Mouse (Mus musculus): ENCODE data around the gene Nol10. TPM values are rescaled to one million over a fixed set of nuclear protein-coding genes. Genes with fewer than 3 reads are reported as not detected.

The Nol10 gene
- polyA plus RNA-seq, 1 experiment, result 8.7 TPM

DNA sequence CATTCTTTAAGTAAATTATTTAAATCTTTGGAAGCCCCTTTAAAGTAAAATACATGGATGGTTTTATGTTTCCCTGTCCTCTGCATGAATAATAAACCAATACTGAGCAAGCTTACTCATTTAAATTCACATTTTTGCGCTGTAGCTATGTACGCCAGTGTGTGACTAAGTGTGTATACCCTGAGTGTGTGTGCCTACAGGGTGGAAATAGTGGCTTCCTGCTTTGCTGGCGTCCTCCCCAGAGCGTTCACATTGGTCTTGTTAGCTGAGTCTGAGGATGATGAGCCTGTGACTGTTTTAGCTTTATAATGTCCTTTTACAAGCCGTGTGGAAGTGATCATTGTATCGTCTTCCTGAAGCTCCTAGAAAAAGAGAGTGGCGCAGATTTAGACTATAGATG, 60.1 kb downstream of the Nol10 start:
- DNase-seq (ENCODE audit: low spot score), result no peak

DNA sequence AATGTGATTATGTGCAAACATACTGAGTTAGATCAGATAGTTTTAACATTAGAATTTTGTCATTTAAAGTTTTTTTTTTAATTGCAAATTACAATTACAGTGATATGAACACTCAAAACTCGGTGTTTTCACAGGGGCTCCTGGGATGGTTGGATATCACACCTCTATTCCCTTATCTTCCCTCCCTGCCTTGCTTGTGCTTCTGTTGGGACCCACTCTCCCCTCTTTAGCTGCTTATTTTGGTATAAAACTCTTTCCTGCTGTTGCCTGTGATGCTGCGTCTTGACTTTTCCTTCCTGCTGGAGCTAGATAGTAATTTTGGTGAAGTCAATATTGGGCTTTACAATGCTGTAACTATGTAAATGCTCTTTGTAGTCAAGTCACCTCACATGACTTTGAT, 63.0 kb downstream of the Nol10 start:
- no peak for DNase-seq (ENCODE audit: low spot score)

DNA sequence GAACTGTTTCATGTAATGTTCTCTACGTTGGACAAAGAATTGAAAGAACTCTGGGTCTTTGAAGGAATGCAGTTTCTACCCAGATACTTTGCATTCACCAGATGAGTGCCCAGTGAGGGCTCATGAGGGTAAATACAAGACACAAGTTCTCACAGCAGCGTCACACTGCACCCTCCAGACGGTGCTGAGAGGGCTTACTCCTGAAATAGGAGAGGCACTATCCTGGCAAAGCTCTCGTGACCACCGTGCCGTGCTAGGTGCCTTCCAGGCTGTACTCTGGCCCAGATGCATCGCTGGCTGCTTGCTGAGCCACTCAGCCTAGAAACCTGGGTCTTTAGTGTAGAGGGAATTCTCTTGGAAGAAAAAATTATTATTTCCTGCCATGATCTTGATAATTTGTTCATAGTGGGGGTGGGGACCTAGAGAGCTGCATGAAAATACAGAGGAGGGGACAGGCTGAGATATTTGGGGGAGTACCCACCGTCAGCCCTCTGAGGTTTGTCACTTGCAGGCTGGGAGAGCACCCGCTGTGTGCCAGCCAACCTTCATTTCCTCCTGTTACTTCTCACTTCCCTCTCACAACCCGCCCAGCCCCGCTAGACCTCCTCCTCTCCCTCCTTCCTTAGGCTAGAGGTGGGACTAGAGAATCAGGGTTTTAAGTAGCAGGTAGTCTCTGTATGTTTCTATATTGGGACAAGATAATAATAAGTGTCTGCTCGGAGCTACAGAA, 63.7 kb downstream of the Nol10 start:
- no peak for DNase-seq (ENCODE audit: low spot score)

DNA sequence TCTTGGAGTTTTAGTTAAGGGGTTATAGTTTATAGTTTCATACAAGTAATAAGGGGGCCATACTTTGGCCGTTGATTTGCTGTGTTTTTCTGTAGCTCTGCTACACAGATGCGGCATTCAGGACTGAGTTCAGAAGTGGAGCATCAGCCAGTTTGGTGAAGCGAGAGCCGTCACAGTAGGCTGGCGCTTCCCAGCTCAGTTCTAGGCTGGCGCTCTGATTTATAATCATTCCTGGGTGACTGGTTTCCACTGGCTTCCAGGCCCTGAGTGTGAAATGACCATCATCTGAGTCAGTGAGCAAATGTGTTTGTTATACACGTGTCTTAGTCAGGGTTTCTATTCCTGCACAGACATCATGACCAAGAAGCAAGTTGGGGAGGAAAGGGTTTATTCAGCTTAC, 66.5 kb downstream of the Nol10 start:
- DNase-seq (ENCODE audit: low spot score), result no peak

DNA sequence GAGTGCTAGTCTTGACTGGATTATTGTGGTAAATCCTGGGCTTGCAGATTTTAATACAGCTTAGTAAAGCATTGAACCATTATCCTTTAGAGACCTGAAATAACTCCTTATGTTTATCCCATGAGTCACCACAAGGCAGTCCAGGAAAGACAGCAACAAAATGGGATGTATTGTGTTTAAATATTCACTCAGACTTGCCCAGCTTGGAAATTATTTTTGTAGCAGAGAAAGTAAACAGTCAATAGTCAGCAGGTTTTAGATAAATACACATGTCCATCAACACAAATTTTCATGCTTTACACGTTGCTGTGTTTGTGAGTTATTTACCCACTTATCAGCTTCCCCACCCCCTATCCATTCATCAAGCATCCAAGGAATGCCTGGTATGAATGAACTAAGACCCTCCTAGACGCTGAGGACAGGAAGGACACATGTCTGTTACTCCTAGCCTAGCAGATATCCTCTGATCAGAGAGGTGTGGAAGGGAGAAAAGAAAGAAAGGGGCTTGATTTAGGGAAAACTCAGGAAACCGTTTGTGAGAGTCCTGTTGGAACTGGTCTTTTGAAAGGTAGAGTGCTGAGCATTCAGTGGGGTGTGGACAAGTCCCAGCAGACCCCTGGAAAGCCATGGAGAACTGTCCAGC, 72.0 kb downstream of the Nol10 start:
- no peak for DNase-seq (ENCODE audit: low spot score)

DNA sequence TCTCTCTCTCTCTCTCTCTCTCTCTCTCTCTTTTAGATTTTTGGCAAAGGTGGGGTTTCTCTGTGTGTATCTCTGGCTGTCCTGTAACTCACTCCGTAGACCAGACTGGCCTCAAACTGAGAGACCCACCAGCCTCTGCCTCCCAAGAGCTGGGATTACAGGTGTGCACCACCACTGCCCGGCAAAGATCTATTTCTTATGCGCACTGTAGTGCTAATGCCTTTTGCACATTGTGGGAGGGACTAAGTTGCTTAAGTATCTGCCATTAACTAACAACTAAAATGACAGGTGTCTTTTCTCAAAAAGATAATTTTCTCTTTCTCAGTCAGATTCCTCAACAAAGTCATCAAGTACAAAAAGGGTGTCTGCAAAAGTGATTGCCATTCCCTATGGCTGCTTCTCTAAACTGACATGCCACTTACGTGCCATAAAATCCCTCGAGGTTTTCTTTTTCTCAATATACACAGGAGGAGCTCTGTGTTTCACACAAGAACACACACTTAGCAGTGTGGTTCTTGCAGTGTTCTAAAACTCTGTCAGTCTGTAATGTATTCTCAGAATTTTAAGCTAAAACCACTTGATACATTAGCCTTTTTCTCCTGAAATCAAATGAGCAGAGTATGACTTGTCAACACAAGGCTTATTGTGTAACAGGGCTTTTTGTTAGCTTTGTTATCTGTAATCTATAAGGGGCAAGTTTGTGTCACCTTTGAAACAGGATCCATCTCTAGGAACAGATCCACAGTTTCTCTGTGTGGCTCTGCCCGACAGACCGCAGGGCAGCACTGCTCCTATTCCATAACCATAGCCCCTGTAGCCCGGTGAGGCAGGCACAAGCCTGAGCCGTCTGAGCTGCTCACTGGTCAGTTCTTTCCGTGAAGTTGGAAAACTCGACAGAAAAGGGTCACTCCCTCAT, 77.3 kb downstream of the Nol10 start:
- DNase-seq (ENCODE audit: low spot score), result no peak

DNA sequence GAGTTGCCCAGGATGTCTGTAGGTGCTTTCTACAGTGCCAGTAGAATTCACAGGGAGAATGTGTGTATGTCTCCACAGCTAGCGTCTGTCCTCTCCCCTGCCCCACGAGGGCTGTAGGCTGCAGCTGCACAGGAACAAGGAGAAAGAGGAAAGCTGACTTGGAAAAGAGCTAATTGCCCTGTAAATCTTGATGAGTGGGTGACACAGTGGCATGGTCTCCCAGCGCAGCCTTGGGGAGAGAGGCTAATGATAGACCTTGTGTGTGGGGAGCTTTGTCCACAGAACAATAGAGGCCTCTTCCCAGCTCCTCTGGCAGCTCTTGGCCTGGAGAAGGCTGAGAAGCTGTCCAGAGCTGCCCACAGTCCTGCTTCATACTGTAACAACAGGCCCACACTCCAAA, 78.5 kb downstream of the Nol10 start:
- DNase-seq (ENCODE audit: low spot score), result no peak

DNA sequence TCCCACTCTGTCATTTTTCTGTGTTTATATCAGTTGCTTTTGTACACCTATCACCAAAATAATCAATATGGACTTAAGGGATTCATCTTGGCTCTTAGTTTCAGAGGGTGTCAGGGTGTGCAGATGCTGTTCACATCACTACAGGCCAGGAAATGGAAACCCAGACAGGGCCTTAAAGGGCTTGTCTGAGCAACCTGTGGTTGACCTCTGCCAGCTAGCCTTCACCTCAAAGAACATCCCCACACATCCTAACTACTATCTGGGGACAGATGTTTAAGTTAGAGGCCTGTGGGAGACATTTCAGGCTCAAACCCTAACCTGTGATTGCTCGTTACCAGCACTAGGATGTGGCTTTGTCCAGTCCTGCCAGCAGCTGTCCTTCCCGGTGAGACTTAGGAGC, 82.3 kb downstream of the Nol10 start:
- DNase-seq (ENCODE audit: low spot score), result no peak

DNA sequence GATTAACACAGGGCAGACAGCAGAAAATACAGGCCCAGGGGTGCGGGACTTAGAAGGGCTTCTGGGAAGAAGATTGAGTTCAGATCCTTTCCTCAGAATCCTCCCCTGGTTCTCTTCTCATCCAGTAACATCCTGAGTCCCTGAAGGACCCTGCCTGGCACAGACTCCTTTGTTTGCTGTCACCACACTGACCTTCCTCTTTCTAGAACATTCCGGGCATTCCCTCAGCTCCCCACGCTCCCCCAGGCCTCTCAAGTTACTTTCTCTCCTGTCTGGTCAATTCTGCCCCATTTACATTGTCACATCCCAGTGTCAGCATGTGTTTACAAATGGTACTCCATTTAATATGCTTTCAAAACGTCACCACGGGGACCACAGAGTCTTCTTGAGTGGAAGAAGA, 82.9 kb downstream of the Nol10 start:
- DNase-seq (ENCODE audit: low spot score), result no peak

DNA sequence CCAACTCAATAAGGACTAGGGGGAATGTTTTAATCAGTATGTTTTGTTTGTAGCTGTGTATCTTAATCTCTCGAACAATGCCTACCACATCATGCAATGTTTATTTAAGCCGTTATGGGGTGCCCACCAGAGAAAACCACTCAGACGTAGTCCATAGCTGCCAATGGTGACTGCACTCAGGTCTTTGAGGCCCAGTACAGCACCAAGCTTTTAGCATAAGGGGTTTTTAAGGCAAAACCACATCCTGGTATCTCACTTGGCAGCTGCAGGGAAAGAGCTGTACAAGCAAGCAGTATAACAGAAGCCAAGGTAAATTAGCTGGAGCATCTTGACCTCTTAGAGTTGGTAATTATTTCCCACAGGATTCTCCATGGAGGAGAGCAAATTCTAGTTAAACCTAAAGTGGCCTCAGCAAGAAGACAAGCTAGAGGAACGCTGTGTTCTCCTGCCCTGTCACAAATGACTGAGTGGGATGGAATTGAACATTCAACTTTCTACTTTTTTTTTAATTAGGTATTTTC, 83.6 kb downstream of the Nol10 start:
- DNase-seq (ENCODE audit: low spot score), result no peak

DNA sequence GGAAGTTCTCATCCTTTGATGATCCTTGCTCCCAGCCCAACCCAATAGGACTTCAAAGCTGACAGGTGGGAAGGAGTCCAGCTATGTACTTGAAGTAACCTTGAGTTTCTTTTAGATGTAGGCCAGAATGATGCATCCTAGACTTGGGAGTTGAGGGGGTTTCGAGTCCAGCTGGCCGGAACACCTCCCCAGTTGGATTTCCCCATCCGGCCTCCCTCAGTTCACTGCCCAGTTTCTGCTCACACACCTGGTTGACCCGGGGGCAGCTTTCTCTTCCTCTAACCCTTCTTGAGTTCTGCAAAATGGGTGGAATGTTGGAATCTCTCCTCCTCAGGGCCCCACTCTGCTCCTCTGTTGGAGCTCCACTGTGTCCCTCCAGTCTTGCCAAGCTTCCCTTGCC, 85.5 kb downstream of the Nol10 start:
- DNase-seq (ENCODE audit: low spot score), result no peak

DNA sequence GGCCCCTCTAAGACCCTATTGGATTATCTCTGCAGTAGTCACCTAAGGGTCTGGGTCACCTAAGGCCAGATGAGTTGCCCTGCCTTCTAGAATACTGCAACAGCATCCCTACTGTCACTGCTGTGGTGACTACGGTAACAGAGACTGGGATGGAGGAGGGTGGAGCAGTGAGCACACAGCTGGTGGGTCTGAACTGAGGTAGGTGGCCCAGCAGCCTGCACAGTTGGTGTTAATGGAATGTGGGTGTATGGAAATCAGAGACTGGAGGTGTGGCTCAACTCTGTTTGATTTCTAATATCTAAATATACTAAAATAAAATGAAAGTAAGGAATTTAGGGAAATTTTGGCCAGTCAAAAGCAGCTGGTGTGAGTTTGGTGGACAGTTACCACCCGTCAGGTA, 88.2 kb downstream of the Nol10 start:
- no peak for DNase-seq (ENCODE audit: low spot score)

DNA sequence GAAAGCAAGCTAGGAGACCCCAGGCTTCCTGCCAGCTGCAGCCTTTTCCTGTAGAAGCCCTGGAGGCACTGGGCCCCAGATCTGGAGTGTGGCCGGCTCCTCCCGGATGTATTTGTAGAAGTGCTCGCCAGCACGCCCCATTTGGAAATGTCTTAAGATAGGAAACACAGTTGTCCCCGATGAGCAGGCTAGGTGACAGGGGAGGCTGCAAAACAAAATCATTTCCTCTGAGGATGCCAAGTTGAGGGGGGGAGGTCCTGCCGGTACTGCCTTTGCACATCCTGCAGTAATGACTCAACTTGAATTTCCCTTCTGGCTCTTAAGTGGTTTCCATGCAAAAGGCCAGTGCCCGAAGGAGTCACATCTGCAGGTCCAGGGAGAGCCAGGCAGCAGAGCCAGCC, 92.0 kb downstream of the Nol10 start:
- DNase-seq (ENCODE audit: low spot score), result no peak

DNA sequence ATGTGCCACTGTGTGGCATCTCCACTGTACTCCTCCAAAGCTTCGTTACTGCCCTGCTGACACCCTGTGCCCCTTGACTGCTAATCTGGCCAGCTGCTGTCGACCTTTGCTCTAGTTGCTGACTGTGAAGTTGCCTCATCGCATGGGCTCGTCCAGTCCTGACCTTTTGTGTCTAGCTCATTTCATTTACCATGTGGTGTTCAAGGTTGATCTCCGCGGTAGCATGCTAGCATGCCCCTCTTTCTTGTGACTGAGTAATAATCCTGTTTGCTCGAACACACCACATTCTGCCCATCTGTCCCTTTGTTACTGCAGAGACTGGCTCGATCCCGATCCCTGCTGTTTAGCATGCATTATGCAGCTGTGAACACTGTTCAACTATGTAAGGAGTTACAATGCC, 93.2 kb downstream of the Nol10 start:
- no peak for DNase-seq (ENCODE audit: low spot score)

DNA sequence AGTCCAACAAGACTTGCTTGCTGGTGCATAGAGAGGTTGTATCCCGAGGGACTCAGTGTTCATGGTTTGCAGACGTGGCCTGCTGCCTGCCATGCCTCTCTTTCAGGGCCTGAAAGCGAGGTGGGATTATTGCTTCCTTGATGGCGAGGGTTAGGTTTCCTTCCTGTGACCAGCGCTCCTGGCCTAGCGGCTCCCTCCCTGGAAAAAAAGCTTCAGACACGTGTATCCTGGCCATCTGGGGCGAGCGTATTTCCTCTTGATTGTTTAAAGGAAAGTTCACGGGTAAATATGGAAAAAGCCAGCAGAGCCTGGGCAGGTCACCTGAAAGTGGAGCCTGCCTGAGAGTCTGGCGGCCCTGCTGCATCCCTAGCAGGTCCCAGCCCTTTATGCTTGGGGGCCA, 96.1 kb downstream of the Nol10 start:
- DNase-seq (ENCODE audit: low spot score), result no peak

DNA sequence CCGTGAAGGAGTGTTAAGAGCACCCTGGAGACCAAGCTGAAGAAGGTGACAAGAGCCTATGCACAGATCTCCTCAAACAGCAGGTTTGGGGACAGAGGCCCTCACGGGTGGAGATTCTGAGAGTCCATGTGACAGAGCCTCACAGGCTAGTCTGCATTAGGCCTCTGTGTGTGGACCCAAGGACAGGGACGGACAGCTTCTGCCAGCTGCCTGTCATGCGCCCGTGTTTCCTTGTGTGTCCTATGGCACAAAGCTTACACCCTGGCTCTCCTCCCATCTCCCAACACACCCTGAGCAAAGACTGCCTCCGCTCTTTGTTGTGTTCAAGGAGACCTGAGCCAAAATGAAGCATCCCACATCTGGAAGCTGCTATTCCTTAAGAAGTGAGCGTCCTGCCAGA, 97.0 kb downstream of the Nol10 start:
- no peak for DNase-seq (ENCODE audit: low spot score)

DNA sequence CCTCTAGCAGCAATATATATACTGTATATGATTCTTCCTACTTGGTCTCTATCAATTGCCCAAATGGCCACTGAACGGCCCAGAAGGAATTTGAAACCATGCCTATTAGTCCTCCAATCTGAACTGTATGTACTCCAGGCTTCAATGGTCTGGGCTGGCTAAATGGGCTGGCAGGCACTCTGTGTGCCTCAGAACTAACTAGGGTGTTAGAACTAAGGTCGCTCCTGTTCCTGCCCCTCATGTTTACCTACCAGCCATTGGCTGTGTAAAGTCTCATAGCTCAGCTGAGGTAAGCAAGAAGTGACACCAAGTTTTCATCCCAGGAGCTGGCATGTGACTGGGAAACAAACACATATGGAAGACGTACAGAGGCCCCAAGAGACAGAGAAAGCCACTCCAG, 100.5 kb downstream of the Nol10 start:
- DNase-seq (ENCODE audit: low spot score), result no peak

DNA sequence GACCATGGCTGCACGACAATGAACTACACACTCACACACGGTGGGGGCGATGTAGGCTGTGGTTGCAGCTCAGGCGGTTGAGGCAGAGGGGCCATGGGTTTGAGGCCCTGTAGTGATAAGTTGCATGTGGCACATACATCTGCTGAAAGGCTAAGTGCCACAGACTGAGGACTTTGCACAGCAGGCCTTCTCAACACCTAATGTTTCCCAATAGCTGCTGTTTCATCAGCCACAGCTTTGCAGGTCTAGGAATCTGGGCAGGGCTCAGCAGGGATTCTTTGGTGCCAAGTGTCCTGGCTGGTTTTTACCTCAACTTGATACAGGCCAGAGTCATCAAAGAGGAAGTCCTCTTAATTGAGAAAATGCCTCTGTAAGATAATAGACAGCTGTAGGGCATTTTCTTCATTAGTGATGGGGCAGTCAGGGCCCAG, 101.4 kb downstream of the Nol10 start:
- DNase-seq (ENCODE audit: low spot score), result no peak

DNA sequence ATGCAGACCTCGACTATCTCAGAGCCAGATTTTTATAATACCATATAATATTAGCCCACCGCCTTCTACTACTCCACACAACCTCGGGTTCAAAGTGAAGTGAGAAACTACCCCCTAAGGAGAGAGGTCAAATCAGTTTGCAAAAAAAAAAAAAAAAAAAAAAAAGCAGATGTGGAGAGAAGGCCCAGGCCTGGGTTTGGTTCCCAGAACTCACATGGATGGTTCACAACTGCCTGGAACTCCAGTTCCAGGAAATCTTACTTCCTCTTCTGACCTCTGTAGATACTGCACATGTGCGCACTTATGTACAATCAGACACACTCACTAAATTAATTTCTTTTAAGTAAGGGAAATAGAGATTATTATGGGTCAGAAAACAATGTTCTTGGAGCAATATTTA, 102.2 kb downstream of the Nol10 start:
- no peak for DNase-seq (ENCODE audit: low spot score)

DNA sequence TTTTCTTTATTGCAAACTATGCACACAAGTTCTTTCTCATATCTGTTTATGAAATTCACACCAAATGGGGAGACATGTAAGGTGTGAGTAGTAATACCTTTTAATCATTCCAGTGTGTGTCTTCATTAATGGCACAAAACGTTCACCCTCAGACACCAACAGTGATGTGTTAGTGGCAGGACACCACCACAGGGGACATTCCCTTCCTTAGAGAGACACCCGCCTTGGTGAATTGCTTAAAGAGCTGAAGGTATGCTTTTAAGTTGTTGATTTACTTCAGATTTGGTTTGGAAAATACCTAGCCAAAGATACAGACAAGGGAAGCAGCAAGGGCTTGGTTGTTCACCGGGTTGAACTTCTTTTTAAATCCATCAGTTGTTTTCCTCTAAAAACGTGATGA, 102.7 kb downstream of the Nol10 start:
- DNase-seq (ENCODE audit: low spot score), result no peak

DNA sequence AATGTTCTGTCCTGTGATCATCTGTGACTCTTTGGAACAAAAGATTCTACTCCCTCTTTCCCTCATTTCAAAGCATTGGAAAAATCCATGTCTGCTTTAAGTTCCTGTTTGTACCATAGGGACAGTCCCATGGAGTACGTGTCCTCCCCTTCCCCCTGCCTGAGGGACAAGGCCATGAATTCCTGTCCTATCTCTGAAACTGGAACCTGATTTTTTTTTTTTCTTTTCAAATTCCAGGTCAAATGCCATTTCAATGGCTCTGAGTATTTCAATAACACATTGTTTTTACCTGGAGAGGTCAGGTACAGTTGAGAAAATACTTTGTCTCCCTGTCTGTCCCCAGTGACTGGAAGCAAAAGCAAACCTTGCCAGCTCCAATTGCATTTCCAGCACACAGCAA, 104.0 kb downstream of the Nol10 start:
- DNase-seq (ENCODE audit: low spot score), result no peak

DNA sequence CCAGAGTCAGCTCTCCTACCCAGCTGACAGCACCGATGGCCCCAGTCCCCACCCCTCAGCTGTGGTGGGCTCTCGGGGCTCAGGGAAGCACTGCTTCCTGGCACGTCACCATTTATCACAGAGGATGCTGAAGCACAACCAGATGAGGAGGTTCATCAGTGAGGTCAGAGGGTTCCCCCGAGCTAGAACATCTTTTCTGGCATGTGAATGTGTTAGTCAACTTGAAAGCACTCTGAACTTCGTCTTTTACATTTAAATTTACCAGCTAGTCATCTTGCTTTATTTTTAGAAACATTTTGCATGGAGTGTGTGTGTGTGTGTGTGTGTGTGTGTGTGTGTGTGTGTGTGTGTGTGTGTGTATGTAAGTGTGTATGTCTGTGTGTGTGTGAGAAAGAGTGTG, 105.7 kb downstream of the Nol10 start:
- no peak for DNase-seq (ENCODE audit: low spot score)

DNA sequence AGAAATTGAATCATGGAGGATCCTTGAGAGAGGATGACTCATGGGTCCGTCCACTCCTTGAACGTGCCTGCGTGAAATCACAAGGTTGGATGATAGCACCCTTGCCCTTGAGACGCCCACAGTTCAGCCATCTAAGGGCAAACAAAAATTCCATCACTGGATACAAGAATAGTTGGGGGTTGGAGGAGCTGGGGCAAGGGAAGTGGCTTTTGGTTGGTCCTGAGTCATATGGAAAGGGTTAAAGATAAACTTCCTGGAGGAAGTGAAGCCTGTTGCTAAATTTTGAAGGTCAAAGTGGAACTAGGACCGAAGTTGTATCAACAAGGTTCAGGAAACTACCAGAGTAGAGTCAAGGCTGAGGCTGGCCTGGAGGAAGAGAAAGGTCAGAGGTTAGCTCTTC, 106.8 kb downstream of the Nol10 start:
- no peak for DNase-seq (ENCODE audit: low spot score)

All from urinary bladder, adult 2 months (tissue).